Mouse (Mus musculus): Measurements from ENCODE around the gene Pgr. TPM values are rescaled to one million over a fixed set of nuclear protein-coding genes. Genes with fewer than 3 reads are reported as not detected.

Pgr gene
- total RNA-seq, 4 experiments from 2014 or later: 0.08 TPM; not detected in 3

Other genes with a start within 250 kb of the Pgr start
- not detected for gene Gm16485, start 72.0 kb downstream of the Pgr start, total RNA-seq (2022)